Mouse (Mus musculus) liver, adult 2 months (tissue): ENCODE data around the gene Sec22c.

ENCODE experiments used
- CTCF ChIP-seq: fragments of 200-500 bp; IDR thresholded peaks from 2 replicates; pipeline ENCODE4 v1.5.1; 2011; ENCODE audit warnings: low read depth, low read length, control low read depth
- POLR2A ChIP-seq: fragments of 200-500 bp; IDR thresholded peaks from 2 replicates; pipeline ENCODE4 v1.6.1; 2011; ENCODE audit warnings: low read length, control low read depth; ENCODE audit not compliant: insufficient read depth; ENCODE audit errors: extremely low read depth

DNA sequence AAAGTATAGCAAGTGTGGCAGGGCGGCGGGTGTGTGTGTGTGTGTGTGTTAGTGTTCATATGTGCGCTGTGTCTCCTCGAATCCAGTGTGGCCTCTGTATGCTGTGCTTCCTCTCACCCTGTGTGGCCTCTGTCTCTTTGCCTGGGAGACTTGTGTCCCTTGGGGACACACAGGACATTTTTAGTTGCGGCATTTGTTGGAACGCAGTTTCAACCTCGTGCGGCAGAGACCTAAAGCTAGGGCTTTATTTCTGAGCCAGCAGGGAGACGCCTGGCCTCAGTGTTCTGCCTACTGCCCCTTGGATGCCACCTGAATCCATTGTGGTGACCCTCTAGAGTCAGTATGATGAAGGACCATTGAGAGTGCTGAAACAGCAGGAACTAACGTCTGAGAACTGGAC lies 72.4 kb downstream of the Sec22c start:
- TF ChIP-seq POLR2A: no peak
- TF ChIP-seq CTCF: no peak
